Mouse (Mus musculus) thymus, postnatal 14 days (tissue): ENCODE results near the gene Fuk.
"Not testable (repeated sequence)": the region's sequence is repeated elsewhere in the genome, so short reads cannot be mapped to it uniquely, and the experiment has no call there.

Experiments
- DNase-seq: peaks from one replicate; pipeline ENCODE4 v3.0.0; 2021

Fuk gene

GRCm38 (mm10) chr8:110918460-110918859 is 16.2 kb upstream of the Fuk start:
- no peak for DNase-seq

DNA sequence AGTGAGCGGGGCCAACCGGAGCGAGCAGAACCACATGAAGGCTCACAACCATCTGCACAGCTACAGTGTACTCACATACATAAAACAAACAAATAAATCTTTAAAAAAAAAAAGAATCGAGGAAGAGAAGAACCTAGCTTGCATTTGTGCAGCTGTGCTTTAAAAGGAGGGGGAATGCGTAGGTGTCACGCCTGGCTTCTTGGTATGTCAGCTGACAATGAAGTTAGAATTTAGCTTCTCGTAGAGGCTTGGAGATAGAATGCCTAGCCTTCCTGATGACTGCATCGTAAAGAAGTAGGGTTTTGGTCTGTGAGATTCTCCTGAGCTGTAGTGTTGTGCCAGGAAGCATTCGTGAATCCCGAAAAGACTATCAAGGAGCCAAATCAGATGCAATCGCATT is 15.7 kb upstream of the Fuk start:
- no peak for DNase-seq

DNA sequence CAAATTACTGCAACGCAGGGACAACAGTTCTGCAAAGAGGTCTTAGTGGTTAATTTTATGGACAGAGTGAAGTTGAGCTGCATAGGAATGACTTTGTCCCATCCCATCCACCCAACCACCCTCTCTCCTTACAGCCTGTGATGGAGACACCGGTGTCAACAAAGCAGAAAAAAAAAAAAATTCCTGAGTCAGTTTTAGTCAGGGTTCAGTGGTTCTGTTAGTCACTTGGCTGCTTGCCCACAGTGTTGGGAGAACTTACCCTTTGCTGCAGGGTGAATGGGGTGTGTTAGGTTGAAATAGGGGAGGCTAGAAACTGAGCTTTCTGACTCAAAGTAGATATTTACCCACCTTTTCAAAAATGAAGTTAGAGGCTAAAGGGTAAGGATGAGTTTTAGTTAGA is 15.1 kb upstream of the Fuk start:
- DNase-seq: no peak

DNA sequence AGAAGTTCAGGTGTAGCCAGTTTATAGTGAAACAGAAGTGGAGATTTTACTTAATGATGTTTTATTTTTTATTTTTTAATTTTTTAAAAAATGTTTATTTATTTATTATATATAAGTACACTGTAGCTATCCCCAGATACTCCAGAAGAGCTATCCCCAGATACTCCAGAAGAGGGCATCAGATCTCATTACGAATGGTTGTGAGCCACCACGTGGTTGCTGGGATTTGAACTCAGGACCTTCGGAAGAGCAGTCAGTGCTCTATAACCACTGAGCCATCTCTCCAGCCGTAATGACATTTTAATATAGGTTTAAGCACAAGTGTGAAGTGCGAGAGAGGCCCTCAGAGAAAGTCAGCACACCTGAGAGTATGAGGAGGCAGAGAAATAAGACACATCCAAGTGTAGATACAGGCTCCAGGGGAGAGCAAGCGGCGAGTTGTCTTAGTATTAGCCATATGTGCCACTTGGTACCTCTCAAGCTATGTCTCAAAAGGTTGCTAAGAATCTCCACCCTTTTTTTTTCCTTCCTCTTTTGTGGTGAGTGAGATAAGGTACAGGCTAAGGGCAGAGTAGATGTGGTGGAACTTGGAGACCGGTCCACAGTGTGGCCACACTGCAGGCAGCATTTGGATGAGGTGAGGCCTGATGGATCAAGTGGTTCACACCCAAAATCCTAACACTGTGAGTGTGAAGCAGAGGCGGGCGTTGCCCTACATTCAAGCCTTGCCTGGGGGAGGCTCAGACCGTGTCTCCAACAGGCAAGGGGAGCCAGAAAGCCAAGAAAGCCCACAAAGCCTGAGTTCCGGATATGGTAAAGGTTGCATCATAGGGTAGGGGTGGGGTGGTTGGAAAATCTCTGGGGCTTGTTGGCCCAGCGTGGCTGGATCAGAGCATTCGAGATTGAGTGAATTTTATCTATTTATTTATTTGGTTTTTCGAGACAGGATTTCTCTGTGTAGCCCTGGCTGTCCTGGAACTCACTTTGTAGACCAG is 9.6 kb upstream of the Fuk start:
- peak; percentile 22 for DNase-seq

DNA sequence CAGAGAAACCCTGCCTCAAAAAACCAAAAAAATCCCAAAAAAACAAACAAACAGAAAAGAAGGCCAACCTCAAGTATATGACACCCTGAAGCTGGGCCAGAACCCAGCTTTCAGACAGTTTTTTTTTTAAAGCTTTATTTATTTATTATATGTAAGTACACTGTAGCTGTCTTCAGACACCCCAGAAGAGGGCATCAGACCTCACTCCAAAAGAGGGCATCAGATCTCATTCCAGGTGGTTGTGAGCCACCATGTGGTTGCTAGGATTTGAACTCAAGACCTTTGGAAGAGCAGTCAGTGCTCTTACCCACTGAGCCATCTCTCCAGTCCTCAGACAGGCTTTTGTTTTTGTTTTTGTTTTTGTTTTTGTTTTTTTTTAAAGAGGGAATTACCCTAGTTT is 7.6 kb upstream of the Fuk start:
- not testable (repeated sequence) for DNase-seq

DNA sequence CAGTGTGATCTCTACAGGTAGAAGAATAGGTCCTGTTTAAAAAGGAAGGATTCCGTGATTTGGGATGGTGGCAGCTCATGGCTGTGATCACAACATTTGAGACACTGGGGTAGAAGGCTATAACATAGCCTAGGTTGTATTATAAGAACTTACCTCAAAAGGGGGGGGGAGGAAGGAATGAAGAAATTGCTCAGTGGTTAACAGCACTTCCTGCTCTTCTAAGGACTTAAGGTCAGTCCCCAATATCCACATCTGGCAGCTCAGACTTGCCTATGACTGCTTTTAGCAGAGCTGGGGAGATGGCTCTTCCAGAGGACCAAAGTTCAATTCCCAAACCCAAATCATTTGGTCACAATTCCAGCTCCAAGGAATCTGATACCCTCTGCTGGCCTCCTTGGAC is 4.4 kb upstream of the Fuk start:
- DNase-seq: no peak

- DNase-seq: no peak
Measured at GRCm38 (mm10) chr8:110905404-110905803, 3.1 kb upstream of the Fuk start.

- no peak for DNase-seq
Measured at GRCm38 (mm10) chr8:110902579-110902965, 284 bp upstream of the Fuk start.

DNA sequence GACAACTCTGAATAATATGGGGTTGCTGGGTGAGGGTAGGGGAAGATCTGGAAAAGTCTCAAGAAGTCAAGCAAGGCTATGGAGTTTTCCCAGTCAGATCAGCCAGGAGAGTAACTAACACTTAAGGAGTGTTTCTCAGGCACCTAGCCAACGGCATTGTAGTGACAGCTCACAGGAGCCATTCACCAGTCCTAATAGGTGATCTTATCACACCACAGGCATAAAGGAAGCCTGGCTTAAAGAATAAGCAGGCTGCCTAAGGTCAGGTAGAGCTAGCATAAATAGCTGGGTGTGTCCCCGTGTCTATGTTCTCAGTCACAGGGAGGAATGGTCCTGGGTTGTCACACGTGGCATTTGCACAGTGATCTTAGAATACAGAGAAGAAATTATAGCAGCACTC is 1.2 kb downstream of the Fuk start:
- no peak for DNase-seq

- DNase-seq: no peak
Measured at GRCm38 (mm10) chr8:110897495-110897894, 4.8 kb downstream of the Fuk start.

GRCm38 (mm10) chr8:110895812-110896211 is 6.5 kb downstream of the Fuk start:
- no peak for DNase-seq

GRCm38 (mm10) chr8:110895254-110895653 is 7.0 kb downstream of the Fuk start:
- DNase-seq: no peak

DNA sequence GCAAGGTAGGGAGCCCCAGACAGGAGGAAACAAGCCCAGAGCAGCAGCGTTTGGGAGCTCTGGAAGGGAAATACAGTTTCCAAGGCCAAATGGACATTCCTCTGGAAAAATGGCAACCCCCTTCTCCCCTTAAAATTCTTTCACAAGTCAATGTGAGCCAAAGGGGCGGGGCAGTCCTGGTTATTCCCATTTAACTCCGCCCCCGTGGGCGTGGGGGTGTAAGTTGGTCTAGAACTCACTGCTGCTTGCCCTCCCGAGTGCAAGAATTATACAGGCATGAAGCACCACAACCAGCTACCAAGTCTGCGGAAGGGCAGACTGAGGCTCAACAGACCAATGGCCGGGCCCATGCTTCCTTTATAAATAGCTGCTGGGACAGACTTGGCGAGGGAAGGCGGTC is 7.4 kb downstream of the Fuk start:
- no peak for DNase-seq

GRCm38 (mm10) chr8:110892913-110893312 is 9.4 kb downstream of the Fuk start:
- no peak for DNase-seq

- no peak for DNase-seq
Measured at GRCm38 (mm10) chr8:110892040-110892439, 10.2 kb downstream of the Fuk start.

DNA sequence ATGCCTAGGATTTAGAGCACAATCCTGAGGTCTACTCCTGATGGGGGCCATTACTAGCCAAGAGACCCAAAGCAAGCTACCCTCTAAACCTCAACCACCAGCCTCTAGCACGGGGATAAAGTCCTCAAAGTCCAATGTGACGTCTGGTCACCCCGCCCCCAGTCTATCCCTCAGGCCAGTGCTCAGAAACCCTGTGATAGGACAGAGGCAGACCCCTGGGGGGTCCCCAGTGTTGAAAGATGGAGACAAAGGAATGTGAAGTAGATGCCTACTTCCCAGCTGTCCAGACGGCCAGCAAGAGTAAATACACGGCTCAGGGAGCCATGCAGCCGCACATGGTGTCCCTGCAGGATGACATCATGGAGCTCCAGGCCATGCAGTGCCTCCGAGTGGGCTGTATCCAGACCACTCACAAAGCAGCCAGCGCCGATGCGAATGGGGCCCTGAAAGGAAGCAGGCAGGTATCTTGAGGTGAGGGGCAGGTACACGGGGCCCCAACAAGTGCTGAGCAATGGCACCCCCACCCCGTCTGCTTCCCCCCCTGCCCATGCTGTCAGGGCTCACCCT is 12.3 kb downstream of the Fuk start:
- no peak for DNase-seq

GRCm38 (mm10) chr8:110888860-110889259 is 13.4 kb downstream of the Fuk start:
- DNase-seq: no peak

- DNase-seq: no peak
Measured at GRCm38 (mm10) chr8:110888441-110888840, 13.8 kb downstream of the Fuk start.

DNA sequence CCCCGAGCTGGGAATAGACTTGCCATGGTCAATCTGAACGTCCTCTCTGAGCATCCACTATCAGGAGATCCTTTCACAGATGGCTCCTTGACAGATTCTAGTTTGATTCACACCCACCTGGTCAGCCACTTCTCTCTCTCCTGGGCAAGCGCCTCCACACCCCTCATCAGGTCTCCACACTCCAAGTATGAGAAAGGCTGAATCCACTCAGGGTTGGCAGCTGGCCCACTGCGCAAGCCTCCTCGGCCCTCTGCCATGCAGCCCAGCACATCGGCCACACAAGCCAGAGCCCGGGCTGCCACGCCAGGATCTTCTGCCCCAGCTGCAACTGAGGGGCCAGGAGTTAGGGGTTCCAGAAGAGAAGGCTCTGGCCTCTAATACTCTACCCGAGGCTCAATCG is 14.7 kb downstream of the Fuk start:
- DNase-seq: no peak

DNA sequence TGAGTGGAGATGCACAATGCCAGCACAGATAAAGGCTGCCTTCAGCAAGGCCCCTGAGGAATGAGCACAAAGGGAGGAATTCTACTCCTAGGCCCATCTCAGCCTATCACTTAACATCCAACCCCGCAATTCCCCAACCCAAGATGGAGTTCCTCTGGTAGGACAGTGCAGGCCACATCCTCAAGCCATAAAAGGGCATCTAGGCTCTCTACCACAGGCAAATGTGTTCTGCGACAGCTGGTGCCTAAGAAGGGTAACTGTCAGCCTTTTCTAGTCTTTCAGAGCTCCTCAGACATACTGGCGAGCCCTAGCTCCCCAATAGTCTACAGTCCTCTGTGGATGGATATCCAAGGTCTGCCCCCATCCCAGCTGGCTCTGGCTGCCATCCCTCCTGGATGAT is 15.7 kb downstream of the Fuk start:
- DNase-seq: no peak

DNA sequence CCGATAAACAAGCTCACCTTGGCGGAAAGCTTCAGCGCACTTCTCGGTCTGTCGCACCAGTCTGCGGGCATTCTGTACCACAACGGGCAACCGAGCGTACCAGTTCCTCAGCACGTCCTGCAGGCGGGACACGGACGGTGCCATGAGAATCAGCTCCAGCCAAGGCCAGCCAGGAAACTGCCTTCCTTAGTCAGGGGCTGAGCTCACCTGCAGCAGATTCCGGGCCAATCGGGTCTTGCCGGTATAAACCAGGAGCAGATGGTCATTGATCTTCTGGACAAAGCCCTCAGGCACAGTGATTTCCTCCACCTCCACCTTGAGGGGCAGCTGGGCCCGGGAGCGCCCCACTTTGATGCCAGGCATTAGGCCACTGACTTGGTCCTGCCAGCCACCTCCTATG is 18.5 kb downstream of the Fuk start:
- no peak for DNase-seq

DNA sequence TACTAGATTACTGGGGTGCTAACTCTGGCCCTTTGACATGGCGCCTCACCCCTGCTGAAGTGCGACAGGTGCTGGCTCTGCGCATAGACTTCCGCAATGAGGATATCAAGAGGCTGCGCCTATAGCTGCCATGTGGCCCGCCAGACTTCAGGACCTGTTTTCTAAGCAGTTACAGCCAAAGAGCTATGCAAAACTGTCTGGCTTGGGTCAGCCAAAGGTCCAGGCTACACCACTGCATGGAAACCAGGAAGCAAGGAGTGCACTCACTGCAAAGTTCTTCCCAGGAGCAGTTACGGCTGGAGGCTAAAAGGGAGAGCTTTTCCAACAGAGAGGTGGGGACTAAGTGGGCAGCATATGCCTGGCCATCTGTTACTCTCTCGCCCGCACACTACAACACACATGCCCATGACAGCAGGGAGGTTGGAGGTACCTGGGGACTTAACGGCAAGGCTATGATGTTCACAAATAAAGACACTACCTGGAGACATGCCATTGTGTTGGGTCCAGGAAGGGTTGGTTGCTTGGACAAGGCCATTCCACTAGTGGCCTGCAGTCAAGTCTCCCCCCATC is 20.5 kb downstream of the Fuk start:
- DNase-seq: no peak

DNA sequence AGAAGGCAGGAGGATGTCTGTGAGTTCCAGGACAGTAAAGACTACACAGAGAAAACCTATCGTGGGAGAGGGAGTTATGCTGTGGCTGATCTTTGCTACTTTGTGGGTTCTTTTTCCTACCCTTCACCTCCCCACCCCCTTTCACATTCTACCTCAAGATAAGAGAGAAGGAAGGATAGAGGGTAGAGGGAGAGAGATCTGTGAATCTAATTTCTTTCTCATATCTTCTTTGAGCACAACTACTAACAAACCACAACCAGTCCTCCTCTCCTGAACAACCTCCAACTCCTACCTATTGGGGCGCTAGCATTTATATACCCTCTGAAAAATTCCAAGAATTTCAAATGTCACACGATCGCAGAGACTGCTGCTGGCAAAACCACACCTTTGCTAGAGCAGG is 24.4 kb downstream of the Fuk start:
- no peak for DNase-seq

- DNase-seq: no peak
Measured at GRCm38 (mm10) chr8:110870501-110870900, 31.8 kb downstream of the Fuk start.
